Mouse (Mus musculus) forebrain, embryonic 16.5 days (tissue): ENCODE measurements around the gene Pea15a. TPM values are rescaled to one million over a fixed set of nuclear protein-coding genes. Genes with fewer than 3 reads are reported as not detected.

Experiments used
- ATAC-seq: fragments of 200-750 bp; cut with Nextera tagmentation; 2 replicates; pipeline ENCODE4 v1.8.0; 2017; ENCODE audit warnings: mild to moderate bottlenecking, moderate library complexity
- H3K27ac ChIP-seq: fragments of 300-500 bp; sonication (generic); 2 replicates; pipeline ENCODE4 v1.5.1; 2014; ENCODE audit warnings: low read length, control low read depth
- H3K27me3 ChIP-seq: fragments of 300-500 bp; sonication (generic); replicated peaks from 2 replicates; pipeline ENCODE4 v1.6.1; 2014; ENCODE audit warnings: low read length; ENCODE audit not compliant: control insufficient read depth, insufficient read depth
- H3K36me3 ChIP-seq: fragments of 300-500 bp; sonication (generic); 2 replicates; pipeline ENCODE4 v1.6.1; 2014; ENCODE audit not compliant: control insufficient read depth, insufficient read depth
- H3K4me1 ChIP-seq: fragments of 300-500 bp; sonication (generic); replicated peaks from 2 replicates; pipeline ENCODE4 v1.6.1; 2014; ENCODE audit warnings: low read length; ENCODE audit not compliant: control insufficient read depth, insufficient read depth
- H3K4me2 ChIP-seq: fragments of 300-500 bp; sonication (generic); 2 replicates; pipeline ENCODE4 v1.6.1; 2014; ENCODE audit warnings: mild to moderate bottlenecking, low read length, control low read depth
- H3K4me3 ChIP-seq: fragments of 300-500 bp; sonication (generic); replicated peaks from 2 replicates; pipeline ENCODE4 v1.5.1; 2014; ENCODE audit warnings: mild to moderate bottlenecking, low read length, control low read depth
- H3K9ac ChIP-seq: fragments of 300-500 bp; sonication (generic); replicated peaks from 2 replicates; pipeline ENCODE4 v1.6.1; 2014; ENCODE audit warnings: low read depth, low read length, control low read depth
- H3K9me3 ChIP-seq: fragments of 300-500 bp; sonication (generic); 2 replicates; pipeline ENCODE4 v1.6.1; 2016; ENCODE audit warnings: low read length; ENCODE audit not compliant: control insufficient read depth
- WGBS: fragments of 180-500 bp; shearing (Covaris S2); extraction: QIAGEN DNeasy Blood & Tissue Kit; methylation state at CpG from one replicate; pipeline ENCODE4 v1.1.7; 2014; 5-methylcytosine and 5-hydroxymethylcytosine counted together
- polyA plus RNA-seq: library from polyadenylated mRNA; unstranded; fragments of >200 nt; fragmentation: Nextera tagmentation; extraction: Ambion mirVana; gene quantifications from 2 replicates; pipeline ENCODE4 v1.2.1, GENCODE M21; 2015

Gene Pea15a
- polyA plus RNA-seq, 1 experiment from 2014 or later: 472 TPM

GRCm38 (mm10) chr1:172169809-172170208, 36.8 kb downstream of the Pea15a start:
- H3K4me2 ChIP-seq: no peak overlapping the region
- H3K9me3 ChIP-seq: no peaks in the 10 kb centered on the region
- no peaks in the 10 kb centered on the region for H3K27me3 ChIP-seq
- peaks cover 8% of the 10 kb centered on the region for H3K4me1 ChIP-seq
- no peak for ATAC-seq
- no peak overlapping the region for H3K9ac ChIP-seq
- 96% methylated on average over 5 of the region's 5 CpGs for WGBS
- H3K36me3 ChIP-seq: peaks cover 35% of the 10 kb centered on the region
- H3K27ac ChIP-seq: no peak overlapping the region
- H3K4me3 ChIP-seq: no peak overlapping the region

GRCm38 (mm10) chr1:172167911-172168310, 38.7 kb downstream of the Pea15a start:
- no peak for ATAC-seq
- Histone ChIP-seq H3K27ac (no peak overlapping the region), H3K36me3 (peaks cover 23% of the 10 kb centered on the region), H3K27me3 (no peaks in the 10 kb centered on the region), H3K9me3 (no peaks in the 10 kb centered on the region), H3K4me1 (peaks cover 12% of the 10 kb centered on the region), H3K4me2 (no peak overlapping the region), H3K4me3 (no peak overlapping the region), H3K9ac (no peak overlapping the region)
- WGBS: 72% methylated on average over 5 of the region's 5 CpGs

GRCm38 (mm10) chr1:172162959-172163358, 43.6 kb downstream of the Pea15a start:
- H3K4me1 ChIP-seq: peaks cover 7% of the 10 kb centered on the region; the same call in 1 of the 2 replicates
- no peaks in the 10 kb centered on the region for H3K9me3 ChIP-seq
- no peak overlapping the region for H3K9ac ChIP-seq
- H3K27ac ChIP-seq: no peak overlapping the region
- 94% methylated on average over 6 of the region's 6 CpGs for WGBS
- ATAC-seq: no peak
- no peak overlapping the region for H3K4me3 ChIP-seq
- no peak overlapping the region for H3K4me2 ChIP-seq
- H3K27me3 ChIP-seq: no peaks in the 10 kb centered on the region
- H3K36me3 ChIP-seq: peaks cover 13% of the 10 kb centered on the region

GRCm38 (mm10) chr1:172162009-172162408, 44.6 kb downstream of the Pea15a start:
- Histone ChIP-seq H3K9me3 (no peaks in the 10 kb centered on the region), H3K4me1 (peaks cover 7% of the 10 kb centered on the region; the same call in 1 of the 2 replicates), H3K9ac (no peak overlapping the region), H3K4me2 (no peak overlapping the region), H3K4me3 (no peak overlapping the region), H3K36me3 (peaks cover 10% of the 10 kb centered on the region), H3K27me3 (no peaks in the 10 kb centered on the region), H3K27ac (no peak overlapping the region)
- 95% methylated on average over 1 of the region's 1 CpGs for WGBS
- ATAC-seq: peak; percentile 73

- Histone ChIP-seq H3K9ac (no peak overlapping the region), H3K9me3 (no peaks in the 10 kb centered on the region), H3K27me3 (no peaks in the 10 kb centered on the region), H3K36me3 (peaks cover 3% of the 10 kb centered on the region; the same call in 1 of the 2 replicates), H3K27ac (no peak overlapping the region), H3K4me1 (peaks cover 7% of the 10 kb centered on the region; the same call in 1 of the 2 replicates), H3K4me2 (no peak overlapping the region), H3K4me3 (no peak overlapping the region)
- no peak for ATAC-seq
Observed at GRCm38 (mm10) chr1:172160508-172160907, 46.1 kb downstream of the Pea15a start.

- no peak overlapping the region for H3K27ac ChIP-seq
- no peak overlapping the region for H3K9ac ChIP-seq
- H3K4me1 ChIP-seq: peaks cover 7% of the 10 kb centered on the region; the same call in 1 of the 2 replicates
- 78% methylated on average over 4 of the region's 4 CpGs for WGBS
- no peak overlapping the region for H3K4me3 ChIP-seq
- no peaks in the 10 kb centered on the region for H3K27me3 ChIP-seq
- H3K4me2 ChIP-seq: no peak overlapping the region
- ATAC-seq: no peak
- H3K36me3 ChIP-seq: peaks cover 7% of the 10 kb centered on the region; the same call in 1 of the 2 replicates
- no peaks in the 10 kb centered on the region for H3K9me3 ChIP-seq
Observed at GRCm38 (mm10) chr1:172159970-172160369, 46.6 kb downstream of the Pea15a start.

GRCm38 (mm10) chr1:172155518-172155917, 51.1 kb downstream of the Pea15a start:
- H3K27ac ChIP-seq: no peak overlapping the region
- H3K9ac ChIP-seq: no peak overlapping the region
- WGBS: 89% methylated on average over 3 of the region's 3 CpGs
- H3K4me3 ChIP-seq: no peak overlapping the region
- H3K27me3 ChIP-seq: no peaks in the 10 kb centered on the region
- no peak for ATAC-seq
- H3K4me1 ChIP-seq: 0 out of 2 replicates have a peak, but pooled peaks cover 3% of the 10 kb centered on the region
- H3K9me3 ChIP-seq: no peaks in the 10 kb centered on the region
- peaks cover 20% of the 10 kb centered on the region for H3K36me3 ChIP-seq
- H3K4me2 ChIP-seq: no peak overlapping the region

- no peak for ATAC-seq
- H3K9ac ChIP-seq: no peak overlapping the region
- no peak overlapping the region for H3K4me2 ChIP-seq
- H3K27ac ChIP-seq: no peak overlapping the region
- H3K27me3 ChIP-seq: no peaks in the 10 kb centered on the region
- H3K36me3 ChIP-seq: peaks cover 20% of the 10 kb centered on the region
- H3K4me3 ChIP-seq: no peak overlapping the region
- H3K9me3 ChIP-seq: no peaks in the 10 kb centered on the region
- peaks cover 10% of the 10 kb centered on the region for H3K4me1 ChIP-seq
- WGBS: 94% methylated on average over 3 of the region's 3 CpGs
Observed at GRCm38 (mm10) chr1:172154536-172154935, 52.1 kb downstream of the Pea15a start.

GRCm38 (mm10) chr1:172148955-172149815, 57.4 kb downstream of the Pea15a start:
- ATAC-seq: no peak
- 5% methylated on average over 19 of the region's 19 CpGs for WGBS
- Histone ChIP-seq H3K4me1 (peaks cover 23% of the 10 kb centered on the region), H3K27ac (no peak overlapping the region; the same call in 1 of the 2 replicates), H3K9me3 (no peaks in the 10 kb centered on the region), H3K36me3 (peaks cover 9% of the 10 kb centered on the region; the same call in 1 of the 2 replicates), H3K4me3 (peak overlapping the region; percentile 99), H3K9ac (peak overlapping the region; percentile 99), H3K4me2 (peak overlapping the region; percentile 81), H3K27me3 (no peaks in the 10 kb centered on the region)
